Mouse (Mus musculus): ENCODE data around the gene Adsl.

Adsl gene

GRCm38 (mm10) chr15:81006127-81006735 is 57.9 kb downstream of the Adsl start:
- CTCF ChIA-PET, result no interaction called here

GRCm38 (mm10) chr15:81007339-81007738 is 59.0 kb downstream of the Adsl start:
- CTCF ChIA-PET, result no interaction called here

- CTCF ChIA-PET, result no interaction called here
Measured at GRCm38 (mm10) chr15:81007905-81008304, 59.6 kb downstream of the Adsl start.

- CTCF ChIA-PET, result interaction anchor here (0.5 to 1.1 kb wide), 2 partner anchors 30 to 54 kb away, joined by 4 to 6 read pairs; no protein-coding TSS in a partner anchor
Measured at GRCm38 (mm10) chr15:81008689-81009123, 60.4 kb downstream of the Adsl start.

GRCm38 (mm10) chr15:81010114-81010513 is 61.8 kb downstream of the Adsl start:
- CTCF ChIA-PET, result interaction anchor here (1.4 kb wide), 1 partner anchor 18 kb away, joined by 3 read pairs; no protein-coding TSS in a partner anchor

GRCm38 (mm10) chr15:81011523-81011922 is 63.2 kb downstream of the Adsl start:
- CTCF ChIA-PET, result no interaction called here

GRCm38 (mm10) chr15:81012359-81012758 is 64.1 kb downstream of the Adsl start:
- CTCF ChIA-PET, result interaction anchor here (0.7 kb wide), 1 partner anchor 386 kb away, joined by 7 read pairs; no protein-coding TSS in a partner anchor

- CTCF ChIA-PET, result no interaction called here
Measured at GRCm38 (mm10) chr15:81013186-81013585, 64.9 kb downstream of the Adsl start.

- CTCF ChIA-PET, result interaction anchor here (1.3 kb wide), 1 partner anchor 12 kb away, joined by 3 read pairs; no protein-coding TSS in a partner anchor
Measured at GRCm38 (mm10) chr15:81015068-81015744, 66.9 kb downstream of the Adsl start.

- CTCF ChIA-PET, result interaction anchor here (0.5 to 0.6 kb wide), 2 partner anchors 9 to 49 kb away, joined by 3 to 6 read pairs; no protein-coding TSS in a partner anchor
Measured at GRCm38 (mm10) chr15:81016488-81016887, 68.2 kb downstream of the Adsl start.

- CTCF ChIA-PET, result no interaction called here
Measured at GRCm38 (mm10) chr15:81017308-81017707, 69.0 kb downstream of the Adsl start.
